Mouse (Mus musculus): Measurements from ENCODE around the gene Mmrn2. TPM values are rescaled to one million over a fixed set of nuclear protein-coding genes. Genes with fewer than 3 reads are reported as not detected.
A peak's percentile ranks its signal among the peaks of the same experiment; 100 is the strongest.

Mmrn2 gene
- 9.9 and 12.1 TPM in 2 replicates for polyA plus RNA-seq (2014; fragmentation: Nextera tagmentation; extraction: Ambion mirVana)

DNA sequence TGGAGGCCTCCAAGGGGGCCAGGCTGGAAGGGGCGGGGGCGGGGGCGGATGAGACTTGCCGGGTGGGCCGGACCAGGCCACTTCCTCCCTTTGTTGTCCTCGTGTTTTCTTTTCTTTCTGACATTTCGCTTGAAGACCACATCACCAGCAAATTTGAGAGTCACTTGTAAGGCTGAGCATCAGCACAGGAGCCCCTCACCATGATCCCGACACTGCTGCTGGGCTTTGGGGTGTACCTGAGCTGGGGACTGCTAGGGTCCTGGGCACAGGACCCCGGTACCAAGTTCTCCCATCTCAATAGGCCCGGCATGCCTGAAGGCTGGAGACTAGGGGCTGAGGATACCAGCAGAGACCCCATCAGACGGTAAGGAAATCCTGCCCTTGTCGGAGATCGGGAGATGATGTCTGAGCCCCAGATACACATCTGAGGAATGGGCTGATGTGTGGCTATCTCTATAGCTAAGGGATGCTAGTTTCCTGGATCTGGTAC, at the start of gene Mmrn2:
TSS of gene Mmrn2 (plus strand) at position 51 of the 490 bp plus-strand sequence.
- Histone ChIP-seq H3K4me2 (peak within 1 kb of the TSS; percentile 48), H3K36me3 (ENCODE audit: insufficient read depth) (no peaks in the 10 kb centered on the region), H3K4me3 (ENCODE audit: low read depth, low read length) (peak within 1 kb of the TSS; percentile 23), H3K9me3 (ENCODE audit: low read depth, low read length) (no peaks in the 10 kb centered on the region), H3K27me3 (ENCODE audit: insufficient read depth, low read length) (no peaks in the 10 kb centered on the region), H3K4me1 (ENCODE audit: insufficient read depth) (no peaks in the 10 kb centered on the region), H3K9ac (no peak within 1 kb of the TSS), H3K27ac (ENCODE audit: low read depth) (no peak within 1 kb of the TSS)
- no peak for TF ChIP-seq CTCF (IDR thresholded peaks at IDR 0.05; ENCODE audit: low read depth)
- ATAC-seq (ENCODE audit: insufficient read depth) (no peak), DNase-seq (no peak)
- 74% methylated on average over 13 of the region's 13 CpGs for whole genome bisulfite sequencing

DNA sequence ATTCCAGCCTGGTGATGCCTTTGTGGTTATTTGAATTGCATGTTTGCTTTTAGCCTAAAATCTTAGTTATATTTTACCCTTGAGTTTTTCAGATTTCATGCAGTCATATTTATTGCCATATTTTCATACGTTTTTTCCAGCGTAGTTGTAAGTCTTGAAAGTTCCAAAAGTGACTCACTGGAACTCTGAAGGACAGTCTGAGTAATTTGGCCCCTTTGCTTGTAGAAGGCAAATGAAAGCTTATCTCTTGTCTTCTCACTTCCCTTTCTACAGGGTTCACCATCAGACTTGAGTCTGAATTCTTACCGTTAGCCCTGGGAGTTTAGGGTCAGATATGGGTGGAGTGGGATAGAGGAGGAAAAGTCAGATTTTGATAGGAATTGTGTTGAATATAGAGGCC, 48.7 kb upstream of the Mmrn2 start:
- Histone ChIP-seq H3K9me3 (ENCODE audit: low read depth, low read length) (no peaks in the 10 kb centered on the region), H3K4me1 (ENCODE audit: insufficient read depth) (no peaks in the 10 kb centered on the region), H3K4me3 (ENCODE audit: low read depth, low read length) (no peak overlapping the region), H3K36me3 (ENCODE audit: insufficient read depth) (peaks cover 75% of the 10 kb centered on the region), H3K27ac (ENCODE audit: low read depth) (no peak overlapping the region), H3K27me3 (ENCODE audit: insufficient read depth, low read length) (no peaks in the 10 kb centered on the region), H3K4me2 (no peak overlapping the region), H3K9ac (no peak overlapping the region)
- DNase-seq (no peak), ATAC-seq (ENCODE audit: insufficient read depth) (no peak)
- TF ChIP-seq CTCF (IDR thresholded peaks at IDR 0.05; ENCODE audit: low read depth) = no peak
- WGBS = 85% methylated on average over 3 of the region's 3 CpGs

DNA sequence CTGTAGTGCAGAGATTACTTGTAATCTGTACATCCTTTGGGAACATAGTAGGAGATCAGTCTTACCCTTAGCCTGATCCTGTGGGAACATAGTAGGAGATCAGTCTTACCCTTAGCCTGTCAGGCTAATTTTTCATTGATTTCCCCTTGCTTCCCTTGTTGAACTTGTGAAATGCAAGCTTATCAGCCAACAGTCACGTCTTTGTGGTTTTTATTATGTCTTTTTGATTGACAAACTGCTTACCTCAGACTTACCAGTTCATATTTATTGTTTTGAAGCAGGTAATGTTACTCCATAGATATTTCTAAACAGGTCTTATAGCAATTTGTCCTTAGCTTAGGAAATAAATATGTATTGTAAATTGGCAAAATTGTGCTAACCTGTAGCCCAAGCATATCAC, 47.6 kb upstream of the Mmrn2 start:
- WGBS = 76% methylated on average over 1 of the region's 1 CpGs
- H3K36me3 ChIP-seq (ENCODE audit: insufficient read depth) = peaks cover 81% of the 10 kb centered on the region

DNA sequence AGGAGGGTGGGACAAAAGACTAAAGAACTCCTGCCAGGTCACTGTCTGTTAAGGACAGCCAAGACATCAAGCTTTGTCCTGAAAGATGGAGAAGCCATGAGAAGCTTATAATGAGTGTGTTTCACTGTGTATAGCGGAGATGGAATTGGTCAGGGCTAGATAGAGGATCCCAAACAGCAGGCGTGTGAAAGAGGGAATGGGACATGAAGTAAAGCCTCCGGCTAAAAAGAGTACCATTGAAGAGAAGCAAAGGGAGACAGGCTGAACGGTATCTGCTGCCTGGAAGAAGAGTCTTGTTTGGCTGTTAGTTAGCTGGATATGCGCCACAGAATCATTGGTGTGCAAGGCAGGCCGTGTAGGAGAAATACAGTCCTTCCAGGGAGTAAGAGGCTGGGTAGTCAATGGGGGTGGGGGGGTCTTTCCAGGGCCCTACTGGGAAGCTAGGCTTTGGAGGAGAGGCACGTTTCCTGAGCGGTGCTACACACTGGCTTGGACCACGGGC, 44.6 kb upstream of the Mmrn2 start:
- Histone ChIP-seq H3K9me3 (ENCODE audit: low read depth, low read length) (no peaks in the 10 kb centered on the region), H3K9ac (no peak overlapping the region), H3K4me2 (no peak overlapping the region), H3K27ac (ENCODE audit: low read depth) (no peak overlapping the region), H3K4me3 (ENCODE audit: low read depth, low read length) (no peak overlapping the region), H3K27me3 (ENCODE audit: insufficient read depth, low read length) (no peaks in the 10 kb centered on the region), H3K36me3 (ENCODE audit: insufficient read depth) (peaks cover 85% of the 10 kb centered on the region), H3K4me1 (ENCODE audit: insufficient read depth) (no peaks in the 10 kb centered on the region)
- 92% methylated on average over 9 of the region's 9 CpGs for WGBS
- ATAC-seq (ENCODE audit: insufficient read depth) = no peak
- no peak for DNase-seq
- no peak for TF ChIP-seq CTCF (IDR thresholded peaks at IDR 0.05; ENCODE audit: low read depth)

More for the DNA sequence above, 47.6 kb upstream of the Mmrn2 start:
- Histone ChIP-seq H3K4me2 (no peak overlapping the region), H3K27ac (ENCODE audit: low read depth) (no peak overlapping the region), H3K9ac (no peak overlapping the region), H3K4me1 (ENCODE audit: insufficient read depth) (no peaks in the 10 kb centered on the region), H3K9me3 (ENCODE audit: low read depth, low read length) (no peaks in the 10 kb centered on the region), H3K27me3 (ENCODE audit: insufficient read depth, low read length) (no peaks in the 10 kb centered on the region), H3K4me3 (ENCODE audit: low read depth, low read length) (no peak overlapping the region)
- DNase-seq (no peak), ATAC-seq (ENCODE audit: insufficient read depth) (no peak)
- no peak for TF ChIP-seq CTCF (IDR thresholded peaks at IDR 0.05; ENCODE audit: low read depth)

DNA sequence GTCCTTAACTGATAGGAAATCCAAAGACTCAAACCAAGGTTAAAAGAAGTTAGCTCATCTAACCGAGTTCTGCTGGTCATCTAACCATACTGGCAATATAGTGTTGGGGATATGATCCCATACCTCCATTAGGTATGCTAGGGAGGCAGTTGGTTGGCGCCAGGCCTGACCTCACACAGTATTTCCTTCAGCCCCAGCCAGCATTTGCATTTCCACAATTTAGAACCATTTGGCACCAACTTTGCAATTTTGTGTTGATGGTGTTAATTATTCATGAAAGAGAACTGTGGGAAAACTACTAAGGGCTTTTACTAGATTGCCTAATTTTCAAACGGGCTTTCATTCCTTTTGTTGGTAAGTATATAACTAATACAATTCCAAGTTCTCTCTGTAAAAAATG, 43.4 kb upstream of the Mmrn2 start:
- 82% methylated on average over 3 of the region's 3 CpGs for WGBS

DNA sequence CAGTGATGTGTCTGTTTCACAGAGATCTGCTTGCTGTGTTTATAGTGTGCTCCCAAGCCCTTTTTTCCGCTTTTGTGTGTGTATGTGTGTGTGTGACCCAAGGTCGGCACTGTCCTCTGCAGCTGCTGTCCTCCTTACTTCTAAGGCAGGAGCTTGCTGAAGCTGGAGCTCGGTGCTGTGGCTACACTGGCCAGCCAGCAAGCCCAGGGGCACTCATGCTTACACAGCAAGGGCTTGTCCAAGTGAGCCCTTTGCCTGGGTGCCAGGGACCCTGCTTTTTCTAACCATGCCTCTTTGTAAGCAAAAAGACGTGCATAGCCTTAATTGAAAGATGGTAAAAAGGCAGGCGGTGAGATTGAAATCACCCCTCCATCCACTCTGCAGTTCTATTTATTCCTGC, 42.8 kb upstream of the Mmrn2 start:
- ATAC-seq (ENCODE audit: insufficient read depth) = no peak
- Histone ChIP-seq H3K4me3 (ENCODE audit: low read depth, low read length) (no peak overlapping the region), H3K27me3 (ENCODE audit: insufficient read depth, low read length) (no peaks in the 10 kb centered on the region), H3K36me3 (ENCODE audit: insufficient read depth) (peaks cover 87% of the 10 kb centered on the region), H3K4me2 (no peak overlapping the region), H3K27ac (ENCODE audit: low read depth) (no peak overlapping the region), H3K4me1 (ENCODE audit: insufficient read depth) (no peaks in the 10 kb centered on the region), H3K9ac (no peak overlapping the region), H3K9me3 (ENCODE audit: low read depth, low read length) (no peaks in the 10 kb centered on the region)
- no peak for TF ChIP-seq CTCF (IDR thresholded peaks at IDR 0.05; ENCODE audit: low read depth)
- DNase-seq = no peak
- WGBS = 79% methylated on average over 5 of the region's 5 CpGs

More for the DNA sequence above, 43.4 kb upstream of the Mmrn2 start:
- Histone ChIP-seq H3K9ac (no peak overlapping the region), H3K27me3 (ENCODE audit: insufficient read depth, low read length) (no peaks in the 10 kb centered on the region), H3K9me3 (ENCODE audit: low read depth, low read length) (no peaks in the 10 kb centered on the region), H3K4me1 (ENCODE audit: insufficient read depth) (no peaks in the 10 kb centered on the region), H3K4me3 (ENCODE audit: low read depth, low read length) (no peak overlapping the region), H3K36me3 (ENCODE audit: insufficient read depth) (peaks cover 86% of the 10 kb centered on the region), H3K27ac (ENCODE audit: low read depth) (no peak overlapping the region), H3K4me2 (no peak overlapping the region)
- no peak for DNase-seq
- no peak for TF ChIP-seq CTCF (IDR thresholded peaks at IDR 0.05; ENCODE audit: low read depth)
- ATAC-seq (ENCODE audit: insufficient read depth) = no peak

DNA sequence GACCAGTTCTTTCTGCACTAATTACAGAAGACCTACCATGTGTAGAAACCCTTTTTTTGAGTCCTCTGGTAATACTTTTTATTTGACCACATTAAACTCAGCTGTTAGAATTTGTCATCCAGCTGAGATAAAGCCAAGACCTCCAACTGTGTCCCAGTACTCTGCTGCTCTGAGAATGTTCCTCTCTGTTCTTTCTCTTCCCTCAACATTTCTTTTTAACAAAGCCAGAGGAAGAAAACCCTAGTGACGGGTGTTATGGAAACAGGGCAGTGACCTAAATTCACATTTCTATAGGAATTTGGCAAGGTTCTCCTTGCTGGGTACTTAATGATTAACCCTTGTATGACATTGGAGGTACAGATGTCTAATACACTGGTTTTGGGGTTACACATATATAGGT, 35.8 kb upstream of the Mmrn2 start:
- no peak overlapping the region for H3K4me3 ChIP-seq (ENCODE audit: low read depth, low read length)
- H3K27ac ChIP-seq (ENCODE audit: low read depth) = no peak overlapping the region
- H3K36me3 ChIP-seq (ENCODE audit: insufficient read depth) = peaks cover 89% of the 10 kb centered on the region
- no peak for TF ChIP-seq CTCF (IDR thresholded peaks at IDR 0.05; ENCODE audit: low read depth)
- H3K4me1 ChIP-seq (ENCODE audit: insufficient read depth) = no peaks in the 10 kb centered on the region
- ATAC-seq (ENCODE audit: insufficient read depth) (no peak), DNase-seq (no peak)
- no peak overlapping the region for H3K9ac ChIP-seq
- 59% methylated on average over 1 of the region's 1 CpGs for WGBS
- H3K9me3 ChIP-seq (ENCODE audit: low read depth, low read length) = no peaks in the 10 kb centered on the region
- no peaks in the 10 kb centered on the region for H3K27me3 ChIP-seq (ENCODE audit: insufficient read depth, low read length)
- H3K4me2 ChIP-seq = no peak overlapping the region
